ENCODE assay signal across 9 mouse cellular contexts in the genomic region with DNA sequence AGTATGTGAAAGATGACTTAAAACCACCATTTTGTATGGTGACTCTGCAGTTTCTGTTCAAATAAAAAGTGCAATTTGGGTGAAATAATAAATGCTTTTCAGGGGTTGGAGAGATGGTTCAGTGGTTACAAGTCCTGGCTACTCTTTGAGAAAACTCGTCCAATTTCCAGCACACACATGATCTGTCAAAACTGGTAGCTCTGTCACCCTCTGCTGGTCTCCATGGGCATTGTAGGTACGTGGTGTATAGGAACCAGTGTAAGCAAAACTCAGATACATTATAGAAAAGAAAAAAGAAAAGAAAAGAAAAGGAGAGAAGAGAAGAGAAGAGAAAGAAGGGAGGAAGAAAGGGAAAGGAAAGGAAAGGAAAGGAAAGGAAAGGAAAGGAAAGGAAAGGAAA.
DNase-seq lines count a peak whose midpoint lies in the region; ATAC-seq and TF ChIP-seq lines count a peak whose summit lies in the region.
"Had no signal": no experiment of that assay in that cellular context is flagged by ENCODE, and none has a peak within 500 bp of the region (broad histone marks: within the 10 kb centered on the region; RNA-seq: fewer than 3 reads in every experiment).

No protein-coding gene starts in this region.

- CTCF ChIA-PET in Patski (lab: Charles Lee) = no interaction called here

- no peak for ATAC-seq in Patski
- ATAC-seq in activated CD4-positive, CD25-positive, alpha-beta regulatory T cell, adult 4 months = no peak

- DNase-seq in layer of hippocampus, adult 11-12 months (ENCODE audit: low spot score) = peak; percentile 24
- DNase-seq in layer of hippocampus, adult 9-11 months = no peak
- DNase-seq in Patski (ENCODE audit: low read depth, low spot score) = no peak
- peak; percentile 64 for DNase-seq in embryo, embryonic 11 days
- peak; percentile 21 for DNase-seq in large intestine, adult 2 months (ENCODE audit: low read depth, low spot score)
- no peak for DNase-seq in MN1 (ENCODE audit: low spot score)
- DNase-seq in thymus, postnatal 14 days = no peak

- H3K27me3 ChIP-seq in Patski = peaks cover 4% of the 10 kb centered on the region
- H3K27me3 ChIP-seq: neural tube, embryonic 13.5 days had no signal

- 15% methylated on average over 2 of the region's 2 CpGs for WGBS in large intestine, adult 2 months

- TF ChIP-seq CTCF in Patski (IDR thresholded peaks at IDR 0.05) = peak; percentile 68

- POLR2A ChIA-PET in Patski (lab: Charles Lee) = no interaction called here

- in situ Hi-C loops in Patski (cut with MboI; ENCODE audit: low pct_unique_long_range_greater_than_20kb) = no loop called here

Comparison
In these comparisons a context has a peak if more than half of its experiments do, and no peak if none do; other contexts are left out.
1. DNase-seq: peak in layer of hippocampus, adult 11-12 months (single experiment), embryo, embryonic 11 days (single experiment) and large intestine, adult 2 months (single experiment); none in layer of hippocampus, adult 9-11 months (single experiment), Patski (single experiment), MN1 (single experiment) and thymus, postnatal 14 days (single experiment).